Mouse (Mus musculus) brain, embryonic 18.5 days (tissue): ENCODE measurements around the gene Mrps12.

Experiments
- DNase-seq: peaks from one replicate; pipeline ENCODE4 v3.0.0-alpha.2; 2012; ENCODE audit warnings: low read depth, low spot score

The Mrps12 gene

GRCm38 (mm10) chr7:28741709-28742438 is at the start of gene Mrps12, which contains the start of gene Sars2:
Gene Mrps12 (minus strand): TSS chr7:28741820.
Gene Sars2 (plus strand): TSS chr7:28741992.
- DNase-seq = peak; percentile 98

GRCm38 (mm10) chr7:28790066-28790806 is 48.6 kb upstream of the Mrps12 start:
- DNase-seq = no peak

GRCm38 (mm10) chr7:28789235-28789634 is 47.6 kb upstream of the Mrps12 start:
- no peak for DNase-seq

- DNase-seq = no peak
These were observed 46.9 kb upstream of the Mrps12 start, which contains the start of gene Rinl for GRCm38 (mm10) chr7:28788307-28789195. Gene Rinl (plus strand): TSS chr7:28788969.

GRCm38 (mm10) chr7:28787884-28788283 is 46.3 kb upstream of the Mrps12 start:
- no peak for DNase-seq

- no peak for DNase-seq
These were observed 43.5 kb upstream of the Mrps12 start for GRCm38 (mm10) chr7:28785161-28785560.

- DNase-seq = no peak
These were observed 39.6 kb upstream of the Mrps12 start for GRCm38 (mm10) chr7:28781261-28781663.

- DNase-seq = no peak
These were observed 39.2 kb upstream of the Mrps12 start for GRCm38 (mm10) chr7:28780857-28781256.

GRCm38 (mm10) chr7:28780067-28780658 is 38.5 kb upstream of the Mrps12 start:
- DNase-seq = peak; percentile 37

GRCm38 (mm10) chr7:28778825-28779224 is 37.2 kb upstream of the Mrps12 start:
- no peak for DNase-seq

GRCm38 (mm10) chr7:28775129-28775528 is 33.5 kb upstream of the Mrps12 start:
- no peak for DNase-seq

- DNase-seq = no peak
These were observed 32.5 kb upstream of the Mrps12 start for GRCm38 (mm10) chr7:28774164-28774563.

GRCm38 (mm10) chr7:28773163-28773562 is 31.5 kb upstream of the Mrps12 start:
- DNase-seq = no peak

- DNase-seq = no peak
These were observed 30.2 kb upstream of the Mrps12 start for GRCm38 (mm10) chr7:28771867-28772266.

- DNase-seq = no peak
These were observed 28.7 kb upstream of the Mrps12 start for GRCm38 (mm10) chr7:28770309-28770708.

GRCm38 (mm10) chr7:28769414-28769958 is 27.9 kb upstream of the Mrps12 start:
- DNase-seq = no peak

GRCm38 (mm10) chr7:28767462-28767965 is 25.9 kb upstream of the Mrps12 start, which contains the start of gene Nfkbib:
Gene Nfkbib (minus strand): TSS chr7:28767512.
- no peak for DNase-seq

- DNase-seq = no peak
These were observed 25.3 kb upstream of the Mrps12 start for GRCm38 (mm10) chr7:28766910-28767309.

GRCm38 (mm10) chr7:28766173-28766879 is 24.7 kb upstream of the Mrps12 start, which contains the start of gene Sirt2:
Gene Sirt2 (plus strand): TSS chr7:28766735.
- DNase-seq = peak; percentile 98

- no peak for DNase-seq
These were observed 23.6 kb upstream of the Mrps12 start for GRCm38 (mm10) chr7:28765211-28765610.
